Mouse (Mus musculus) heart, postnatal 4 days (tissue): ENCODE measurements around the gene Dok3. TPM values are rescaled to one million over a fixed set of nuclear protein-coding genes. Genes with fewer than 3 reads are reported as not detected.

ENCODE experiments used
- DNase-seq: peaks from one replicate; pipeline ENCODE4 v3.0.0; 2021
- microRNA-seq, 2 experiments: library from miRNA; unstranded; fragments of <30 nt; microRNA quantifications; one replicate each; pipeline ENCODE4 v1.2.0; 2021 to 2022
- total RNA-seq, 2 experiments: library from RNA; stranded (reverse); gene quantifications; 2 replicates each; pipeline ENCODE4 v1.2.3; 2021

Dok3 gene
- total RNA-seq, 2 experiments from 2014 or later = 1.0 to 1.1 TPM

- no peak for DNase-seq
Measured at GRCm38 (mm10) chr13:55475750-55476149, 53.3 kb downstream of the Dok3 start.

GRCm38 (mm10) chr13:55474621-55475069 is 54.5 kb downstream of the Dok3 start:
- DNase-seq = no peak

- no peak for DNase-seq
Measured at GRCm38 (mm10) chr13:55473961-55474360, 55.1 kb downstream of the Dok3 start.

Small RNA genes within 50 kb of the gene (microRNA-seq; reads per million reads assigned to microRNA genes)
- gene Mir6944 (10.0 to 13.1 reads per million in 2 experiments), gene Mir6945 (6.9 to 8.8 reads per million in 2 experiments)

Other genes with a start within 250 kb of the Dok3 start
- gene Prelid1, start 208.8 kb downstream of the Dok3 start, total RNA-seq = 100 to 1,000 TPM; 157 to 172 TPM
- gene Rab24, start 207.3 kb downstream of the Dok3 start, total RNA-seq = 10 to 100 TPM; 39.5 to 39.9 TPM
- gene Mxd3, start 199.5 kb downstream of the Dok3 start, total RNA-seq = 10 to 100 TPM; 18.3 to 20.6 TPM
- gene Lman2, start 166.5 kb downstream of the Dok3 start, total RNA-seq = 10 to 100 TPM; 54.1 to 59.3 TPM
- gene Rgs14, start 159.6 kb downstream of the Dok3 start, total RNA-seq = under 1 TPM in 1 of 2 experiments, not detected in 1; 0.70 TPM
- not detected for gene Slc34a1, start 131.1 kb downstream of the Dok3 start, total RNA-seq
- gene Pfn3, start 114.1 kb downstream of the Dok3 start, total RNA-seq = not detected
- gene F12, start 102.5 kb downstream of the Dok3 start, total RNA-seq = not detected
- gene Grk6, start 84.2 kb downstream of the Dok3 start, total RNA-seq = 10 to 100 TPM; 29.9 to 31.1 TPM
- gene Prr7, start 65.0 kb downstream of the Dok3 start, total RNA-seq = 1 to 10 TPM; 2.1 to 2.3 TPM
- gene Dbn1, start 41.2 kb downstream of the Dok3 start, total RNA-seq = 10 to 100 TPM; 64.5 to 66.8 TPM
- gene Pdlim7, start 15.6 kb downstream of the Dok3 start, total RNA-seq = 100 to 1,000 TPM; 115 to 119 TPM
- gene Ddx41, start 7.4 kb upstream of the Dok3 start, total RNA-seq = 10 to 100 TPM; 16.9 to 18.5 TPM
- 10 to 100 TPM; 21.2 to 24.0 TPM for gene Fam193b, start 41.8 kb upstream of the Dok3 start, total RNA-seq
- 100 to 1,000 TPM; 116 to 121 TPM for gene Tmed9, start 44.4 kb upstream of the Dok3 start, total RNA-seq
- 10 to 100 TPM; 12.2 to 12.5 TPM for gene B4galt7, start 70.6 kb upstream of the Dok3 start, total RNA-seq
- gene Caml, start 93.7 kb upstream of the Dok3 start, total RNA-seq = 10 to 100 TPM; 16.2 to 17.7 TPM
- gene Ddx46, start 105.7 kb upstream of the Dok3 start, total RNA-seq = 10 to 100 TPM; 33.8 to 34.3 TPM
- gene B230219D22Rik, start 163.8 kb upstream of the Dok3 start, total RNA-seq = 10 to 100 TPM; 77.3 to 82.3 TPM
- 10 to 100 TPM; 35.7 to 36.6 TPM for gene Txndc15, start 185.4 kb upstream of the Dok3 start, total RNA-seq
- gene Pcbd2, start 198.1 kb upstream of the Dok3 start, total RNA-seq = 10 to 100 TPM; 42.2 to 45.7 TPM